Mouse (Mus musculus): ENCODE data around the gene Bcl3. TPM values are rescaled to one million over a fixed set of nuclear protein-coding genes. Genes with fewer than 3 reads are reported as not detected.

Gene Bcl3
- total and polyA plus RNA-seq, 3 experiments: 3.2 to 25.2 (median 15.8) TPM

GRCm38 (mm10) chr7:19764581-19764980 lies 58.0 kb downstream of the Bcl3 start:
- Histone ChIP-seq H3K9me3 (replicated peaks; ENCODE audit: low read length) (peaks cover 2% of the 10 kb centered on the region), H3K27me3 (replicated peaks) (peaks cover 25% of the 10 kb centered on the region), H3K79me2 (replicated peaks; ENCODE audit: control insufficient read depth, extremely low read depth, insufficient read depth, poor library complexity, severe bottlenecking) (no peaks in the 10 kb centered on the region), H3K4me1 (ENCODE audit: control insufficient read depth in 1 of 2, insufficient read depth in 2 of 2) (peaks cover 4 to 8% of the 10 kb centered on the region in 2 experiments; a peak in 3 of 4 replicates), H3K27ac (ENCODE audit: insufficient read depth, low read depth) (no peak overlapping the region), H3K4me3 (replicated peaks in 1 of 3; ENCODE audit: low read depth in 2 of 3, low read length in 2 of 3, poor library complexity in 1 of 3) (no peak overlapping the region), H3K36me3 (replicated peaks in 1 of 2; ENCODE audit: control insufficient read depth in 1 of 2, insufficient read depth in 1 of 2, low read length in 1 of 2) (peaks cover 0 to 10% of the 10 kb centered on the region in 2 experiments), H3K9ac (ENCODE audit: insufficient read depth, low read depth) (no peak overlapping the region), H3K4me2 (ENCODE audit: insufficient read depth, low read depth, poor library complexity, severe bottlenecking) (no peak overlapping the region)
- dilution Hi-C loops (cut with MboI; ENCODE audit: extremely low pct_ligation_motif_present, extremely low pct_unique_long_range_greater_than_20kb, low sequenced_read_pairs): no loop called here
- in situ Hi-C loops (cut with MboI; ENCODE audit: low pct_ligation_motif_present, low pct_unique_long_range_greater_than_20kb, low sequenced_read_pairs): no loop called here
- no peak for TF ChIP-seq ETS1 (conservative IDR thresholded peaks at IDR 0.05; ENCODE audit: low read depth, low read length)
- no peak for TF ChIP-seq MYC (IDR thresholded peaks at IDR 0.05; ENCODE audit: low read depth, low read length)
- TF ChIP-seq POLR2AphosphoS2 (IDR thresholded peaks at IDR 0.05; ENCODE audit: low read depth, low read length): no peak
- no peak for TF ChIP-seq SIN3A (IDR thresholded peaks at IDR 0.05; ENCODE audit: low read length)
- TF ChIP-seq TCF12 (IDR thresholded peaks at IDR 0.05; ENCODE audit: low read depth, low read length): no peak
- TF ChIP-seq USF2 (conservative IDR thresholded peaks at IDR 0.05; ENCODE audit: low read depth, low read length): no peak
- TF ChIP-seq MAZ (IDR thresholded peaks at IDR 0.05; ENCODE audit: low read depth, low read length): no peak
- DNase-seq (ENCODE audit: extremely low read depth): no peak

DNA sequence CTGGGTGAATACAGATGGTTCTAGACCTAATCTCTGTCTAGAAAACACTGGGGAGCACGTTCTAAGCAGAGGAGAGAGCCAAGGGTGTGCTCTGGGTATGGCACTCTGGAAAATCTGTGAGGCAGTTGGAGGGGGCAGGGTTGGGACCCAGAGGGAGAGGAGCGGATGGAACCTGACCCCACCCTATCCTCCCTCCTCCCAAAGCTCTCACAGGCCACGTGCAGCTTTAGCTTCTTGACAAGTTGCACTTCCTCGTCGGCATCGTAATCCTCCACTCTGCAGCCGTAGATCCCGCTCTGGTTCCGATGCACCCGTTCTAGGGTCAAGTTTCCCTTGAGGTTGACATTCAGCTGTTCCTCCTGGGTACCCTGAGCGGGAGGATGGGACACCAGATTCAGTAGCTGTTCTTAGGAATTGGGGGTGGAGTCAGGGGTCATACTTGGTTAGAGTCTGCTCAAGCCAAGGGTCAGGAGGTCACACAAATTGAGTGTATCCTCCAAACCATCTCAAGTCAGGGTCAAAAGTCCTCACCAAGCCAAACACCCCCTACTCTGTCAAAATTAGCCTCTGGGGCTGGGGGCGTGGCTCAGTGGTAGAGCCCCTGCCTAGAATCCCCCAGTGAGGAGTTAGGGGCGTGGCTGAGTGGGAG lies 58.6 kb downstream of the Bcl3 start:
- Histone ChIP-seq H3K27ac (ENCODE audit: insufficient read depth, low read depth) (no peak overlapping the region), H3K4me2 (ENCODE audit: insufficient read depth, low read depth, poor library complexity, severe bottlenecking) (no peak overlapping the region), H3K79me2 (replicated peaks; ENCODE audit: control insufficient read depth, extremely low read depth, insufficient read depth, poor library complexity, severe bottlenecking) (no peaks in the 10 kb centered on the region), H3K4me3 (replicated peaks in 1 of 3; ENCODE audit: low read depth in 2 of 3, low read length in 2 of 3, poor library complexity in 1 of 3) (no peak overlapping the region), H3K27me3 (replicated peaks) (peaks cover 21% of the 10 kb centered on the region), H3K36me3 (replicated peaks in 1 of 2; ENCODE audit: control insufficient read depth in 1 of 2, insufficient read depth in 1 of 2, low read length in 1 of 2) (peaks cover 0 to 10% of the 10 kb centered on the region in 2 experiments), H3K9me3 (replicated peaks; ENCODE audit: low read length) (peaks cover 2% of the 10 kb centered on the region), H3K4me1 (ENCODE audit: control insufficient read depth in 1 of 2, insufficient read depth in 2 of 2) (peaks cover 0 to 4% of the 10 kb centered on the region in 2 experiments; a peak in 2 of 4 replicates), H3K9ac (ENCODE audit: insufficient read depth, low read depth) (no peak overlapping the region)
- dilution Hi-C loops (cut with MboI; ENCODE audit: extremely low pct_ligation_motif_present, extremely low pct_unique_long_range_greater_than_20kb, low sequenced_read_pairs): no loop called here
- in situ Hi-C loops (cut with MboI; ENCODE audit: low pct_ligation_motif_present, low pct_unique_long_range_greater_than_20kb, low sequenced_read_pairs): no loop called here
- TF ChIP-seq ZMIZ1 (IDR thresholded peaks at IDR 0.05; ENCODE audit: low read depth, low read length) (no peak), RAD21 (IDR thresholded peaks at IDR 0.05; ENCODE audit: low read depth, low read length) (no peak), MAX (IDR thresholded peaks at IDR 0.05; ENCODE audit: low read length) (no peak), KAT2A (IDR thresholded peaks at IDR 0.05; ENCODE audit: insufficient replicate concordance, low read length) (no peak), JUN (IDR thresholded peaks at IDR 0.05; ENCODE audit: insufficient read depth, low read depth, low read length) (no peak), ETS1 (conservative IDR thresholded peaks at IDR 0.05; ENCODE audit: low read depth, low read length) (no peak), NELFE (IDR thresholded peaks at IDR 0.05; ENCODE audit: low read depth, low read length) (no peak), USF2 (conservative IDR thresholded peaks at IDR 0.05; ENCODE audit: low read depth, low read length) (no peak), RCOR1 (conservative IDR thresholded peaks at IDR 0.05; ENCODE audit: low read depth, low read length) (no peak), GABPA (IDR thresholded peaks at IDR 0.05; ENCODE audit: insufficient replicate concordance, low read depth, low read length) (no peak), JUND (conservative IDR thresholded peaks at IDR 0.05; ENCODE audit: low read depth, low read length) (no peak)
- DNase-seq (ENCODE audit: extremely low read depth): no peak

Measured in CH12.LX (cell line).